Comparison of ENCODE assay signal across 22 mouse cellular contexts in the genomic region with DNA sequence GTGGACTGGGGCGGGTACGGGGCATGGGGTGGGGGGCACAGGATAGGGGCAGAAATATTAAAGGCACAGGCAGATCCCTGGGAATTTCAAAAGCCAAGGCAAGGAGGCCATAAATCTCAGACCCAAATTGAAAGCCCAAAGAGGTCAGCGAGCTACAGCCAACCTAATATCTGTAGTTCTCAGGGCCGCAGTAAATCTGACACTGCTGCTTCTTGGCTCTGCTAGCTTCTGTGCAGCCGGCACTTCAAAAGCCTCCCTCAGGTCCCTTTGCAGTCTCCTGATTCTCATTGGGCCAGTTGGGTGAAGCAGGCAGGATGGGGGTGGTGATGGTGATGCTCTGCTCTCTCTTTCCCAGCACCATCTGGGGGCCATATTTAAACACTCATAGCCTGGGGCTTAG.
DNase-seq lines count a peak whose midpoint lies in the region; ATAC-seq lines count a peak whose summit lies in the region.
"Had no signal": no experiment of that assay in that cellular context is flagged by ENCODE, and none has a peak within 500 bp of the region (broad histone marks: within the 10 kb centered on the region; RNA-seq: fewer than 3 reads in every experiment).

No protein-coding gene starts in this region.

- peaks cover 6% of the 10 kb centered on the region; the same call in 1 of the 2 replicates for H3K4me1 ChIP-seq in neural tube, embryonic 15.5 days
- H3K4me1 ChIP-seq in limb, embryonic 10.5 days = peaks cover 27% of the 10 kb centered on the region
- H3K4me1 ChIP-seq in hindbrain, embryonic 13.5 days (replicated peaks) = no peaks in the 10 kb centered on the region
- no peaks in the 10 kb centered on the region for H3K4me1 ChIP-seq in hindbrain, embryonic 16.5 days (ENCODE audit: control insufficient read depth, insufficient read depth, low read depth, low read length)
- H3K4me1 ChIP-seq: forebrain, embryonic 12.5 days; heart, embryonic 15.5 days; lung, embryonic 15.5 days; midbrain, embryonic 12.5 days; stomach, embryonic 15.5 days had no signal

- H3K27me3 ChIP-seq in neural tube, embryonic 15.5 days (replicated peaks) = no peaks in the 10 kb centered on the region
- 0 out of 2 replicates have a peak, but pooled peaks cover 3% of the 10 kb centered on the region for H3K27me3 ChIP-seq in limb, embryonic 10.5 days (ENCODE audit: low read depth, poor library complexity, severe bottlenecking)
- H3K27me3 ChIP-seq in hindbrain, embryonic 13.5 days = no peaks in the 10 kb centered on the region
- H3K27me3 ChIP-seq in hindbrain, embryonic 16.5 days (replicated peaks; ENCODE audit: control insufficient read depth, insufficient read depth, low read length) = no peaks in the 10 kb centered on the region
- H3K27me3 ChIP-seq: forebrain, embryonic 12.5 days; heart, embryonic 15.5 days; lung, embryonic 15.5 days; midbrain, embryonic 12.5 days; stomach, embryonic 15.5 days had no signal

- no peak; the same call in 1 of the 2 replicates for ATAC-seq in neural tube, embryonic 15.5 days (ENCODE audit: low FRiP score)
- no peak for ATAC-seq in hindbrain, embryonic 13.5 days (ENCODE audit: low FRiP score)
- no peak for ATAC-seq in hindbrain, embryonic 16.5 days
- ATAC-seq: activated CD4-positive, CD25-positive, alpha-beta regulatory T cell, adult 4 months; CD4-positive, CD25-positive, alpha-beta regulatory T cell, adult 4 months had no signal

- H3K36me3 ChIP-seq in neural tube, embryonic 15.5 days = no peaks in the 10 kb centered on the region
- no peaks in the 10 kb centered on the region for H3K36me3 ChIP-seq in limb, embryonic 10.5 days
- H3K36me3 ChIP-seq in hindbrain, embryonic 13.5 days = no peaks in the 10 kb centered on the region
- no peaks in the 10 kb centered on the region for H3K36me3 ChIP-seq in hindbrain, embryonic 16.5 days (ENCODE audit: control insufficient read depth, insufficient read depth, low read length)
- H3K36me3 ChIP-seq: forebrain, embryonic 12.5 days; heart, embryonic 15.5 days; lung, embryonic 15.5 days; midbrain, embryonic 12.5 days; stomach, embryonic 15.5 days had no signal

- H3K27ac ChIP-seq in neural tube, embryonic 15.5 days (replicated peaks) = no peak overlapping the region
- no peak overlapping the region for H3K27ac ChIP-seq in limb, embryonic 10.5 days
- no peak overlapping the region for H3K27ac ChIP-seq in hindbrain, embryonic 13.5 days
- H3K27ac ChIP-seq in hindbrain, embryonic 16.5 days (ENCODE audit: low read depth, low read length) = no peak overlapping the region
- H3K27ac ChIP-seq: forebrain, embryonic 12.5 days; heart, adult 2 months; heart, embryonic 15.5 days; liver, embryonic 14.5 days; lung, embryonic 15.5 days; macrophage; midbrain, embryonic 12.5 days; stomach, embryonic 15.5 days had no signal

- H3K9ac ChIP-seq in neural tube, embryonic 15.5 days (replicated peaks) = no peak overlapping the region
- H3K9ac ChIP-seq in hindbrain, embryonic 13.5 days = no peak overlapping the region
- H3K9ac ChIP-seq in hindbrain, embryonic 16.5 days (ENCODE audit: low read depth, low read length) = no peak overlapping the region
- H3K9ac ChIP-seq: forebrain, embryonic 12.5 days; heart, embryonic 15.5 days; liver, embryonic 14.5 days; lung, embryonic 15.5 days; midbrain, embryonic 12.5 days; stomach, embryonic 15.5 days had no signal

- WGBS in neural tube, embryonic 15.5 days = 25% methylated on average over 5 of the region's 5 CpGs
- WGBS in limb, embryonic 10.5 days = 6% methylated on average over 5 of the region's 5 CpGs
- 66% methylated on average over 5 of the region's 5 CpGs for WGBS in hindbrain, embryonic 13.5 days
- 70% methylated on average over 5 of the region's 5 CpGs for WGBS in hindbrain, embryonic 16.5 days

- no peak overlapping the region for H3K4me2 ChIP-seq in neural tube, embryonic 15.5 days
- H3K4me2 ChIP-seq in hindbrain, embryonic 13.5 days = no peak overlapping the region
- H3K4me2 ChIP-seq in hindbrain, embryonic 16.5 days (ENCODE audit: low read length) = no peak overlapping the region
- H3K4me2 ChIP-seq: forebrain, embryonic 12.5 days; heart, embryonic 15.5 days; lung, embryonic 15.5 days; midbrain, embryonic 12.5 days; stomach, embryonic 15.5 days had no signal

- no peak overlapping the region for H3K4me3 ChIP-seq in neural tube, embryonic 15.5 days (replicated peaks)
- no peak overlapping the region for H3K4me3 ChIP-seq in limb, embryonic 10.5 days
- H3K4me3 ChIP-seq in hindbrain, embryonic 13.5 days = no peak overlapping the region
- H3K4me3 ChIP-seq in hindbrain, embryonic 16.5 days (ENCODE audit: low read length) = no peak overlapping the region
- H3K4me3 ChIP-seq: forebrain, embryonic 12.5 days; heart, adult 2 months; heart, embryonic 15.5 days; lung, embryonic 15.5 days; midbrain, embryonic 12.5 days; stomach, embryonic 15.5 days had no signal

- no peaks in the 10 kb centered on the region for H3K9me3 ChIP-seq in neural tube, embryonic 15.5 days (replicated peaks)
- no peaks in the 10 kb centered on the region for H3K9me3 ChIP-seq in limb, embryonic 10.5 days (replicated peaks)
- H3K9me3 ChIP-seq in hindbrain, embryonic 13.5 days = no peaks in the 10 kb centered on the region
- no peaks in the 10 kb centered on the region for H3K9me3 ChIP-seq in hindbrain, embryonic 16.5 days (ENCODE audit: control insufficient read depth, low read length)
- H3K9me3 ChIP-seq: forebrain, embryonic 12.5 days; heart, embryonic 15.5 days; lung, embryonic 15.5 days; midbrain, embryonic 12.5 days; stomach, embryonic 15.5 days had no signal

- DNase-seq in adrenal gland, adult 2 months = peak; percentile 52
- no peak for DNase-seq in adrenal gland, adult 18-20 months (ENCODE audit: low spot score in 2 of 2)
- DNase-seq in neural tube, embryonic 10.5 days (ENCODE audit: extremely low spot score, low spot score) = peak; percentile 30
- DNase-seq in limb, embryonic 10.5 days (ENCODE audit: low spot score) = peak; percentile 44
- no peak for DNase-seq in frontal cortex, postnatal 10 days (ENCODE audit: low spot score in 2 of 2)
- DNase-seq: cerebellum, adult 11-12 months; gastrocnemius, postnatal 25 days; heart, adult 2 months; retina, postnatal 1 day; thymus, adult 18-20 months had no signal

Comparison
In these comparisons a context has a peak if more than half of its experiments do, and no peak if none do; other contexts are left out.
1. DNase-seq: peak in adrenal gland, adult 2 months (single experiment), neural tube, embryonic 10.5 days (single experiment) and limb, embryonic 10.5 days (single experiment); none in adrenal gland, adult 18-20 months (0 of 2) and frontal cortex, postnatal 10 days (0 of 2).